Mouse (Mus musculus) small intestine, adult 2 months (tissue): Measurements from ENCODE around the gene Tk1.

Experiments
- CTCF ChIP-seq: fragments of 200-500 bp; IDR thresholded peaks from 2 replicates; pipeline ENCODE4 v1.5.1; 2012; ENCODE audit warnings: low read depth, mild to moderate bottlenecking, control low read depth, inconsistent platforms, low read length, moderate library complexity, mixed read lengths; ENCODE audit not compliant: insufficient replicate concordance, insufficient read length; ENCODE audit errors: extremely low read depth
- POLR2A ChIP-seq: fragments of 200-500 bp; IDR thresholded peaks from 2 replicates; pipeline ENCODE4 v1.6.1; 2012; ENCODE audit warnings: low read depth, mild to moderate bottlenecking, control low read depth, inconsistent platforms, low read length, moderate library complexity

DNA sequence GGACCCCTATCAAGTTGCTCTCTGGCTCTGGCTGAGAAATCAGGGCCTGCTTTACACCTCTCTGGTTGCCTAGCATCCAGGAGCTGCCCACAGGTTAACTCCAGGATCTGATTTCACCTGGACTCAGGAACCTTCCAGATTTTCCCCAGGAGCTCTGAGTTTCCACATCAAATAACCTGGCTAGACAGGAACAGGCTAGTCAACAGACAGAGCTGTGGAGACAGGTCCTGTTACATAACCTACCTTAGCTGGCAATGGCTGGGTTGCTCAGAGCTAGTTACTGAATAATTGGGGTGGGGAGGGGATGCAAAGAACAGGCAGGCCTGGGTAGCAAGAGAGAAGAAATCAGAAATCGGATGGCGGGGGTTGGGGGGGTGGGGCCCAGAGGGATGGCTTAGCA, 19.1 kb upstream of the Tk1 start:
- TF ChIP-seq CTCF (no peak), POLR2A (no peak)
